Mouse (Mus musculus) kidney, adult 2 months (tissue): Measurements from ENCODE around the gene Ptprb.

Experiments used
- CTCF ChIP-seq: fragments of 200-500 bp; conservative IDR thresholded peaks from 2 replicates; pipeline ENCODE4 v1.5.1; 2011; ENCODE audit warnings: low read depth, mild to moderate bottlenecking, control low read depth, low read length, moderate library complexity, mixed read lengths; ENCODE audit not compliant: insufficient read depth, insufficient read length
- POLR2A ChIP-seq: fragments of 200-500 bp; IDR thresholded peaks from one replicate; pipeline ENCODE4 v1.6.1; 2011; ENCODE audit warnings: low read depth, low read length, control low read depth

GRCm38 (mm10) chr10:116270646-116271469 is 4.5 kb upstream of the Ptprb start:
- TF ChIP-seq CTCF (no peak), POLR2A (no peak)
